Mouse (Mus musculus): ENCODE measurements at regions not wholly inside any gene's neighbourhood (a gene's known extent, or its start where the extent isn't known, plus 50 kb on each side); places are given as distances from the start of the nearest gene placed in this dataset.

GRCm38 (mm10) chr5:9047150-9047790, 50.1 kb upstream of the Crot start:
- no peak for DNase-seq (ENCODE audit: low spot score)
- intact Hi-C loops (cut with DNase I), result loop anchor here (10.0 kb wide), 2 partner anchors 102 to 552 kb away; no protein-coding TSS in a partner anchor
